Mouse (Mus musculus) limb, embryonic 14.5 days (tissue): Measurements from ENCODE around the gene 4933407L21Rik. TPM values are rescaled to one million over a fixed set of nuclear protein-coding genes. Genes with fewer than 3 reads are reported as not detected.

Experiments
- ATAC-seq: fragments of 200-750 bp; cut with Nextera tagmentation; 2 replicates; pipeline ENCODE4 v1.8.0; 2017; ENCODE audit warnings: low read depth, moderate number of reproducible peaks, moderate TSS enrichment; ENCODE audit not compliant: low FRiP score
- DNase-seq: peaks from one replicate; pipeline ENCODE4 v3.0.0-alpha.2; 2015; ENCODE audit warnings: low spot score
- H3K27ac ChIP-seq: fragments of 300-500 bp; sonication (generic); replicated peaks from 2 replicates; pipeline ENCODE4 v1.5.1; 2014; ENCODE audit warnings: low read depth, mild to moderate bottlenecking, low read length, moderate library complexity, mixed read lengths
- H3K27me3 ChIP-seq: fragments of 300-500 bp; sonication (generic); 2 replicates; pipeline ENCODE4 v1.6.1; 2014; ENCODE audit warnings: low read length, mixed read lengths; ENCODE audit not compliant: control insufficient read depth, insufficient read depth
- H3K36me3 ChIP-seq: fragments of 300-500 bp; sonication (generic); 2 replicates; pipeline ENCODE4 v1.6.1; 2014; ENCODE audit warnings: mild to moderate bottlenecking, low read length, moderate library complexity, mixed read lengths; ENCODE audit not compliant: control insufficient read depth, insufficient read depth
- H3K4me1 ChIP-seq: fragments of 300-500 bp; sonication (generic); 2 replicates; pipeline ENCODE4 v1.6.1; 2014; ENCODE audit warnings: antibody characterized with exemption, low read length, mixed read lengths; ENCODE audit not compliant: control insufficient read depth, insufficient read depth
- H3K4me2 ChIP-seq: fragments of 300-500 bp; sonication (generic); replicated peaks from 2 replicates; pipeline ENCODE4 v1.6.1; 2014; ENCODE audit warnings: low read depth, mild to moderate bottlenecking, low read length, moderate library complexity; ENCODE audit not compliant: severe bottlenecking
- H3K4me3 ChIP-seq: fragments of 300-500 bp; sonication (generic); replicated peaks from 2 replicates; pipeline ENCODE4 v1.5.1; 2014; ENCODE audit warnings: low read length
- H3K9ac ChIP-seq: fragments of 300-500 bp; sonication (generic); 2 replicates; pipeline ENCODE4 v1.6.1; 2014; ENCODE audit warnings: mild to moderate bottlenecking, low read depth, low read length, moderate library complexity; ENCODE audit not compliant: severe bottlenecking
- H3K9me3 ChIP-seq: fragments of 300-500 bp; sonication (generic); 2 replicates; pipeline ENCODE4 v1.6.1; 2016; ENCODE audit warnings: low read length; ENCODE audit not compliant: control insufficient read depth
- POLR2A ChIP-seq: fragments of 200-500 bp; IDR thresholded peaks from 2 replicates; pipeline ENCODE4 v1.8.0; 2012; ENCODE audit warnings: inconsistent platforms, mild to moderate bottlenecking, moderate library complexity, borderline replicate concordance; ENCODE audit not compliant: insufficient read depth, insufficient read length; ENCODE audit errors: extremely low read depth
- WGBS: fragments of 180-500 bp; shearing (Covaris S2); extraction: QIAGEN DNeasy Blood & Tissue Kit; methylation state at CpG from one replicate; pipeline ENCODE4 v1.1.7; 2014; 5-methylcytosine and 5-hydroxymethylcytosine counted together
- polyA plus RNA-seq, 2 experiments: library from polyadenylated mRNA; depleted of rRNA in 1 of 2; stranded (reverse) in 1 of 2; unstranded in 1 of 2; fragments of >200 nt; fragmentation: Nextera tagmentation in 1 of 2; extraction: Ambion mirVana in 1 of 2; gene quantifications; 2 replicates each; pipeline versions ENCODE4 v1.2.1 to v1.2.3; 2012 to 2014

Gene 4933407L21Rik
- polyA plus RNA-seq, 2 experiments, result 0.66 to 1.2 TPM

DNA sequence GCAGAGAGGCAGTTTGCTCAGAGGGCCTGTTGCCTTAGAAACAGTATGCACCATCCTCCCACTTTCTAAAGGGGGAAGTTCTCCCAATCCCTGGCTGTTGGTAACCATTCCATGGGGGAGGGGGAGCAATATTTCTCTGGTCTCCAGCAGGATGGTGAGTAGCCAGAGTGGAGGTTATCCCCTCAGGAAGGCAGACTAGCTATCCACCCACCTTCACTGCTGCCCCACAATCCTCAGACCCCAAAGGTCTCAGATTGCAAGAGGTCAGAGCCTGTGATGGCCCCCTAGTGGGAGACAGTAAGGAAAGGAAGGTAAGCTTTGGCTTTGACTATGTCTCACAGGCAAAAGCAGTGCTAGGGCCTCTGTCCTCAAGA lies 28.9 kb upstream of the 4933407L21Rik start:
- TF ChIP-seq POLR2A, result no peak
- no peak for ATAC-seq
- Histone ChIP-seq H3K4me2 (no peak overlapping the region), H3K27ac (no peak overlapping the region), H3K4me1 (peaks cover 65% of the 10 kb centered on the region), H3K9me3 (no peaks in the 10 kb centered on the region), H3K4me3 (no peak overlapping the region), H3K36me3 (peaks cover 23% of the 10 kb centered on the region), H3K27me3 (no peaks in the 10 kb centered on the region), H3K9ac (no peak overlapping the region)
- DNase-seq, result no peak

DNA sequence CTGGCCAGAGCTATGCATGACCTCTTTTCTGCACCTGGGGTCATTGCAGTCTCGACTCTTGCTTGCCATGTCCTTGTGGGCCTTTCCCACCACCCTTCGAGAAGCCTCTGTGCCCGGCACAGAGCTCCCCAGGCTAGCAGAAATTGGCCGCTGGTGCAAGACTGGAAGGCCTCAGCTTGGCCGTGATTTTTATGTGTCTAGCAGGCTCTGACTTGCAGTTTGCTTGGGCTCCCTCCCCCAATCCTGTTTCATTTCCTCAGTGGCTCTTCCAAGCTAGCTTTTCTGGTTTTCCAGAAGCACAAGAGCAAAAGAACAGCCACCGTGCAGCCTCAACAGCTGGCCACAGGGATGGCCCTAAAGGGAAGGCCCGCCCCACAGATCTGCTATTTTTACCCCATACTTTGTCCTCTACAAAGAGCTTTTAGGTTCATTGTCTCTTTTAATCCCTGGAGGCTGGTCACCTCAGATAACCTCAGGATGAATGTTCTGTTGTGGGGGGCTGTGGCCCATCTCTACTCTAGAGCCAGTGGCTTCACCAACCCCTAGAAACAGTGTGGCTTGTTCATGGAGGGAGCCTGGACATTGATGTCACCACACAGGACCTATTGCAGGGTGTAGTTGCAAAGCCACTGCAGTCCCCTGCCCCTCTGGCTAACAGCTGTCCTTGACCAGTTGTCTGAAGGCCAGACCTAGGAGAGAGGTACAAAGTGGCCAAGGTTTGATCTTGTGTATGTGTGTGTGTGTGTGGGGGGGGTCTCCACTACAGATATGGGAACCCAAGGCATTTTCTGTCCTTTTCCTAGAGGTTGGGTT lies 27.6 kb upstream of the 4933407L21Rik start:
- WGBS, result 58% methylated on average over 7 of the region's 7 CpGs
- Histone ChIP-seq H3K36me3 (peaks cover 36% of the 10 kb centered on the region), H3K9me3 (no peaks in the 10 kb centered on the region), H3K4me1 (peaks cover 63% of the 10 kb centered on the region), H3K4me3 (no peak overlapping the region), H3K9ac (no peak overlapping the region), H3K27me3 (no peaks in the 10 kb centered on the region), H3K27ac (peak overlapping the region; percentile 55; the same call in 1 of the 2 replicates), H3K4me2 (0 out of 2 replicates have a peak overlapping the region, but pooled peaks have one; percentile 0)
- DNase-seq, result no peak
- no peak for TF ChIP-seq POLR2A
- ATAC-seq, result no peak

DNA sequence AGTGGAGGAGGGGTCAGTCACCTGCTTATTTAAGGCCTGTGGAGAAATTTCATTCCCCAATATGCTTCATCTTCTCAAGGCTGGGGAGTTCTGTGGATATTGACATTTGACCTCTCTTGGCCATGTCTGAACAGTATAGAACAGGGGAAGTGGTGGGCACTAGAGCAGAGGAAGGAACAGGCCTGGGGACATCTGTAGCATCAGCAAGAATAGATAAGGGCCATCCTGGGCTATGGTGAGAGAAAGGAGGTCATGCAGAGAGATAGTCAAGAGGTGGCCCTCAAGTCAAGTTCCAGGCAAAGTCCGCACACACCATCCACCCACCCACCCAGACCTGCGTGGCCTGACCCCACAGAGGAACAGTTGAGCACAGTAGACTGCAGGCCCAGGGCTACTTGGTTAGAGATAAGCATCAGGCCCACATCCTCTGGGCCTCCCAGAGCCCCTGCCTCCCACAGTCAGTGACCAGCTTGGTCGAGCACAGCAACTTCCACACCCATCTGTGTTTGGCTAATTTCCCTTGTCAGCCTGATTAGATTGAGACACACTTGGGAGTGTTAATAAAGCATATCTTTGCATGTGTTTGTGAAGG lies 26.7 kb upstream of the 4933407L21Rik start:
- ATAC-seq (no peak), DNase-seq (no peak)
- 68% methylated on average over 3 of the region's 3 CpGs for WGBS
- no peaks in the 10 kb centered on the region for H3K9me3 ChIP-seq
- H3K9ac ChIP-seq, result no peak overlapping the region
- no peak overlapping the region for H3K4me2 ChIP-seq
- H3K27me3 ChIP-seq, result no peaks in the 10 kb centered on the region
- no peak for TF ChIP-seq POLR2A
- H3K36me3 ChIP-seq, result peaks cover 45% of the 10 kb centered on the region
- no peak overlapping the region for H3K4me3 ChIP-seq
- H3K4me1 ChIP-seq, result peaks cover 54% of the 10 kb centered on the region
- 0 out of 2 replicates have a peak overlapping the region, but pooled peaks have one; percentile 38 for H3K27ac ChIP-seq

DNA sequence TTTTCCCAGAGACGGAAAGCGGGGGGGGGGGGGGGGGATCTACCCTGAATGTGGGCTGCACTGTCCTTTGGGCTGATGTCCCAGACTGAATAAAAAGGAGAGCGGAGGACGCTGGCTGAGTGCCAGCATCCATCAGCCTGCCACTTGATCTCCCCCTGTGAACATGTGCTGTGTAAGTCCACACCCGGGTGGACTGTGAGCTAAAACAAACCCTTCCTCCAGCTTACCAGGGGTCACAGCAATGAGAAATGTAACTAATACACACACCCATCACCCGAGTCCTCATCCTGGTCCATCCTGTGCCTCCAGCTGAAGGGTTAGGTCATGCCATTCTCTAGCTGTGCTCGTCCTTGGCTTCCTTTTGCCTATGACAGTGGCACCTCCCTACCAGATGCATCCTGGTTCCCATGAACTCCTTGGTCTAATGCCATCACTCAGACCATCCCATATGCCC lies 26.1 kb upstream of the 4933407L21Rik start:
- WGBS, result 38% methylated on average over 5 of the region's 7 CpGs
- H3K4me1 ChIP-seq, result peaks cover 48% of the 10 kb centered on the region
- H3K4me2 ChIP-seq, result no peak overlapping the region
- H3K36me3 ChIP-seq, result peaks cover 50% of the 10 kb centered on the region
- no peak overlapping the region for H3K27ac ChIP-seq
- ATAC-seq (peak; percentile 28; the same call in 1 of the 2 replicates), DNase-seq (peak; percentile 71)
- TF ChIP-seq POLR2A, result no peak
- H3K9me3 ChIP-seq, result no peaks in the 10 kb centered on the region
- H3K27me3 ChIP-seq, result no peaks in the 10 kb centered on the region
- no peak overlapping the region for H3K9ac ChIP-seq
- H3K4me3 ChIP-seq, result no peak overlapping the region

DNA sequence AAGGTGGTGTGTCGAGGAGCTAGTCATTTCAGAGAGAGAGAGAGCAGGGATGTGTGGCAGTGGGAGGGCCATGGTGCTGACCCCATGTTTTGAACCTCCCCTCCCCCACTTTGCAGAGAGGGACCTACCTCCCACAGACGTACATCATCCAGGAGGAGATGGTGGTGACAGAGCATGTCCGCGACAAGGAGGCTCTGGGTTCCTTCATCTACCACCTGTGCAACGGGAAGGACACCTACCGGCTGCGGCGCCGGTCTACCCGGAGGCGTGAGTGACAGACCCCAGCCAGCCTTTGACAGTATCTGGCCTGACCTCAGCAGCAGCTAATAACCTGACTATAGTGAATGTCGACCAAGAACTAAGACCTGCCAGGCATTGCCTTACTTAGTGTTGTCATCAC lies 21.4 kb upstream of the 4933407L21Rik start:
- no peaks in the 10 kb centered on the region for H3K9me3 ChIP-seq
- H3K36me3 ChIP-seq, result peaks cover 66% of the 10 kb centered on the region
- DNase-seq (no peak), ATAC-seq (no peak)
- peaks cover 3% of the 10 kb centered on the region for H3K4me1 ChIP-seq
- no peak overlapping the region for H3K9ac ChIP-seq
- no peak overlapping the region for H3K4me3 ChIP-seq
- no peak overlapping the region for H3K4me2 ChIP-seq
- no peak overlapping the region for H3K27ac ChIP-seq
- no peak for TF ChIP-seq POLR2A
- WGBS, result 74% methylated on average over 12 of the region's 12 CpGs
- H3K27me3 ChIP-seq, result no peaks in the 10 kb centered on the region
